Mouse (Mus musculus) liver, embryonic 13.5 days (tissue): ENCODE measurements around the gene Btnl6. TPM values are rescaled to one million over a fixed set of nuclear protein-coding genes. Genes with fewer than 3 reads are reported as not detected.
A peak's percentile ranks its signal among the peaks of the same experiment; 100 is the strongest.

Source experiments
- ATAC-seq: fragments of 200-750 bp; cut with Nextera tagmentation; 2 replicates; pipeline ENCODE4 v1.8.0; 2017; ENCODE audit warnings: low read depth, mild to moderate bottlenecking, moderate number of reproducible peaks, moderate library complexity
- DNase-seq: peaks from one replicate; pipeline ENCODE4 v3.0.0; 2022
- H3K27ac ChIP-seq: fragments of 300-500 bp; sonication (generic); 2 replicates; pipeline ENCODE4 v1.5.1; 2015; ENCODE audit warnings: moderate library complexity, mild to moderate bottlenecking, inconsistent platforms
- H3K27me3 ChIP-seq: fragments of 300-500 bp; sonication (generic); 2 replicates; pipeline ENCODE4 v1.6.1; 2015; ENCODE audit warnings: mild to moderate bottlenecking, inconsistent platforms
- H3K36me3 ChIP-seq: fragments of 300-500 bp; sonication (generic); 2 replicates; pipeline ENCODE4 v1.6.1; 2015; ENCODE audit warnings: mild to moderate bottlenecking, inconsistent platforms
- H3K4me1 ChIP-seq: fragments of 300-500 bp; sonication (generic); replicated peaks from 2 replicates; pipeline ENCODE4 v1.6.1; 2015; ENCODE audit warnings: inconsistent platforms
- H3K4me2 ChIP-seq: fragments of 300-500 bp; sonication (generic); 2 replicates; pipeline ENCODE4 v1.6.1; 2015; ENCODE audit warnings: inconsistent platforms, mild to moderate bottlenecking, moderate library complexity
- H3K4me3 ChIP-seq: fragments of 300-500 bp; sonication (generic); replicated peaks from 2 replicates; pipeline ENCODE4 v1.5.1; 2015; ENCODE audit warnings: mild to moderate bottlenecking, inconsistent platforms
- H3K9ac ChIP-seq: fragments of 300-500 bp; sonication (generic); 2 replicates; pipeline ENCODE4 v1.6.1; 2015; ENCODE audit warnings: mild to moderate bottlenecking, inconsistent platforms
- H3K9me3 ChIP-seq: fragments of 300-500 bp; sonication (generic); replicated peaks from 2 replicates; pipeline ENCODE4 v1.6.1; 2016; ENCODE audit warnings: inconsistent platforms
- WGBS: fragments of 180-500 bp; shearing (Covaris S2); methylation state at CpG from one replicate; pipeline ENCODE4 v1.1.7; 2015; ENCODE audit not compliant: insufficient replicate concordance; 5-methylcytosine and 5-hydroxymethylcytosine counted together
- polyA plus RNA-seq: library from polyadenylated mRNA; unstranded; fragments of >200 nt; fragmentation: Nextera tagmentation; extraction: Ambion mirVana; gene quantifications from 2 replicates; pipeline ENCODE4 v1.2.1, GENCODE M21; 2015

Gene Btnl6
- not detected in 2 replicates for polyA plus RNA-seq

GRCm38 (mm10) chr17:34517252-34517651 is at the start of gene Btnl6:
Gene Btnl6, minus strand, starts transcription at chr17:34517352.
- 69% methylated on average over 4 of the region's 4 CpGs for WGBS
- H3K4me2 ChIP-seq, result no peak within 1 kb of the TSS
- no peak within 1 kb of the TSS for H3K4me3 ChIP-seq

GRCm38 (mm10) chr17:34564796-34565195 is 47.6 kb upstream of the Btnl6 start:
- peaks cover 12% of the 10 kb centered on the region; the same call in 1 of the 2 replicates for H3K27me3 ChIP-seq
- DNase-seq (no peak), ATAC-seq (no peak)
- H3K4me3 ChIP-seq, result no peak overlapping the region
- 50% methylated on average over 3 of the region's 3 CpGs for WGBS
- H3K9me3 ChIP-seq, result no peaks in the 10 kb centered on the region
- H3K4me1 ChIP-seq, result peaks cover 24% of the 10 kb centered on the region
- H3K36me3 ChIP-seq, result no peaks in the 10 kb centered on the region
- H3K27ac ChIP-seq, result 0 out of 2 replicates have a peak overlapping the region, but pooled peaks have one; percentile 35
- H3K9ac ChIP-seq, result no peak overlapping the region
- H3K4me2 ChIP-seq, result peak overlapping the region; percentile 0; the same call in 1 of the 2 replicates

More at GRCm38 (mm10) chr17:34517252-34517651, at the start of gene Btnl6:
- Histone ChIP-seq H3K9ac (no peak within 1 kb of the TSS), H3K36me3 (no peaks in the 10 kb centered on the region), H3K27me3 (peaks cover 10% of the 10 kb centered on the region; the same call in 1 of the 2 replicates), H3K27ac (no peak within 1 kb of the TSS), H3K4me1 (no peaks in the 10 kb centered on the region), H3K9me3 (no peaks in the 10 kb centered on the region)
- no peak for ATAC-seq
- DNase-seq, result no peak

GRCm38 (mm10) chr17:34564003-34564421 is 46.9 kb upstream of the Btnl6 start, which contains the start of gene Notch4:
Gene Notch4, plus strand, starts transcription at chr17:34564268.
- Histone ChIP-seq H3K27ac (0 out of 2 replicates have a peak within 1 kb of the TSS, but pooled peaks have one; percentile 35), H3K36me3 (no peaks in the 10 kb centered on the region), H3K4me2 (peak within 1 kb of the TSS; percentile 0; the same call in 1 of the 2 replicates), H3K9ac (no peak within 1 kb of the TSS), H3K9me3 (no peaks in the 10 kb centered on the region), H3K4me3 (no peak within 1 kb of the TSS), H3K4me1 (peaks cover 29% of the 10 kb centered on the region), H3K27me3 (peaks cover 12% of the 10 kb centered on the region; the same call in 1 of the 2 replicates)
- ATAC-seq (0 out of 2 replicates have a peak, but pooled peaks have one; percentile 36), DNase-seq (no peak)
- 10% methylated on average over 6 of the region's 6 CpGs for WGBS

- ATAC-seq (no peak), DNase-seq (no peak)
- H3K4me3 ChIP-seq, result no peak overlapping the region
- no peak overlapping the region for H3K27ac ChIP-seq
- H3K4me1 ChIP-seq, result peaks cover 29% of the 10 kb centered on the region
- peaks cover 8% of the 10 kb centered on the region; the same call in 1 of the 2 replicates for H3K27me3 ChIP-seq
- H3K4me2 ChIP-seq, result no peak overlapping the region
- 63% methylated on average over 11 of the region's 11 CpGs for WGBS
- no peak overlapping the region for H3K9ac ChIP-seq
- H3K36me3 ChIP-seq, result no peaks in the 10 kb centered on the region
- H3K9me3 ChIP-seq, result no peaks in the 10 kb centered on the region
These were observed 46.2 kb upstream of the Btnl6 start for GRCm38 (mm10) chr17:34563354-34563753.

- no peak overlapping the region for H3K4me3 ChIP-seq
- H3K27me3 ChIP-seq, result peaks cover 6% of the 10 kb centered on the region; the same call in 1 of the 2 replicates
- H3K9ac ChIP-seq, result no peak overlapping the region
- 57% methylated on average over 3 of the region's 3 CpGs for WGBS
- no peaks in the 10 kb centered on the region for H3K36me3 ChIP-seq
- no peak overlapping the region for H3K27ac ChIP-seq
- ATAC-seq (no peak), DNase-seq (no peak)
- no peak overlapping the region for H3K4me2 ChIP-seq
- peaks cover 29% of the 10 kb centered on the region for H3K4me1 ChIP-seq
- H3K9me3 ChIP-seq, result no peaks in the 10 kb centered on the region
These were observed 45.4 kb upstream of the Btnl6 start for GRCm38 (mm10) chr17:34562595-34562994.

GRCm38 (mm10) chr17:34561200-34561599 is 44.0 kb upstream of the Btnl6 start:
- no peaks in the 10 kb centered on the region for H3K36me3 ChIP-seq
- H3K9me3 ChIP-seq, result no peaks in the 10 kb centered on the region
- peaks cover 29% of the 10 kb centered on the region for H3K4me1 ChIP-seq
- no peak overlapping the region for H3K4me3 ChIP-seq
- ATAC-seq (no peak), DNase-seq (no peak)
- 22% methylated on average over 8 of the region's 8 CpGs for WGBS
- peaks cover 7% of the 10 kb centered on the region; the same call in 1 of the 2 replicates for H3K27me3 ChIP-seq
- H3K27ac ChIP-seq, result no peak overlapping the region
- 0 out of 2 replicates have a peak overlapping the region, but pooled peaks have one; percentile 32 for H3K4me2 ChIP-seq
- H3K9ac ChIP-seq, result no peak overlapping the region

GRCm38 (mm10) chr17:34560438-34560837 is 43.3 kb upstream of the Btnl6 start:
- H3K27me3 ChIP-seq, result peaks cover 7% of the 10 kb centered on the region; the same call in 1 of the 2 replicates
- DNase-seq (no peak), ATAC-seq (no peak)
- no peak overlapping the region for H3K4me2 ChIP-seq
- H3K4me3 ChIP-seq, result no peak overlapping the region
- H3K27ac ChIP-seq, result no peak overlapping the region
- peaks cover 29% of the 10 kb centered on the region for H3K4me1 ChIP-seq
- no peaks in the 10 kb centered on the region for H3K36me3 ChIP-seq
- WGBS, result 77% methylated on average over 6 of the region's 6 CpGs
- no peaks in the 10 kb centered on the region for H3K9me3 ChIP-seq
- no peak overlapping the region for H3K9ac ChIP-seq

GRCm38 (mm10) chr17:34559895-34560294 is 42.7 kb upstream of the Btnl6 start:
- H3K9ac ChIP-seq, result no peak overlapping the region
- peaks cover 7% of the 10 kb centered on the region; the same call in 1 of the 2 replicates for H3K27me3 ChIP-seq
- H3K27ac ChIP-seq, result no peak overlapping the region
- no peak overlapping the region for H3K4me3 ChIP-seq
- H3K36me3 ChIP-seq, result no peaks in the 10 kb centered on the region
- H3K4me2 ChIP-seq, result no peak overlapping the region
- ATAC-seq (no peak), DNase-seq (no peak)
- WGBS, result 22% methylated on average over 15 of the region's 15 CpGs
- no peaks in the 10 kb centered on the region for H3K9me3 ChIP-seq
- H3K4me1 ChIP-seq, result peaks cover 29% of the 10 kb centered on the region

GRCm38 (mm10) chr17:34559116-34559515 is 42.0 kb upstream of the Btnl6 start:
- no peaks in the 10 kb centered on the region for H3K36me3 ChIP-seq
- no peaks in the 10 kb centered on the region for H3K9me3 ChIP-seq
- ATAC-seq (no peak), DNase-seq (no peak)
- no peak overlapping the region for H3K4me2 ChIP-seq
- H3K27ac ChIP-seq, result no peak overlapping the region
- no peak overlapping the region for H3K9ac ChIP-seq
- no peak overlapping the region for H3K4me3 ChIP-seq
- peaks cover 22% of the 10 kb centered on the region for H3K4me1 ChIP-seq
- peaks cover 7% of the 10 kb centered on the region; the same call in 1 of the 2 replicates for H3K27me3 ChIP-seq
- WGBS, result 74% methylated on average over 7 of the region's 7 CpGs

GRCm38 (mm10) chr17:34557411-34557810 is 40.3 kb upstream of the Btnl6 start:
- Histone ChIP-seq H3K27ac (no peak overlapping the region), H3K9me3 (no peaks in the 10 kb centered on the region), H3K27me3 (peaks cover 7% of the 10 kb centered on the region; the same call in 1 of the 2 replicates), H3K36me3 (no peaks in the 10 kb centered on the region), H3K9ac (no peak overlapping the region), H3K4me3 (no peak overlapping the region), H3K4me2 (no peak overlapping the region), H3K4me1 (peaks cover 19% of the 10 kb centered on the region)
- 67% methylated on average over 11 of the region's 11 CpGs for WGBS
- DNase-seq (no peak), ATAC-seq (no peak)

GRCm38 (mm10) chr17:34556406-34556805 is 39.3 kb upstream of the Btnl6 start:
- no peaks in the 10 kb centered on the region for H3K9me3 ChIP-seq
- peaks cover 17% of the 10 kb centered on the region for H3K4me1 ChIP-seq
- no peak overlapping the region for H3K27ac ChIP-seq
- ATAC-seq (no peak), DNase-seq (no peak)
- WGBS, result 50% methylated on average over 8 of the region's 8 CpGs
- no peaks in the 10 kb centered on the region for H3K36me3 ChIP-seq
- H3K4me3 ChIP-seq, result no peak overlapping the region
- peaks cover 7% of the 10 kb centered on the region; the same call in 1 of the 2 replicates for H3K27me3 ChIP-seq
- H3K9ac ChIP-seq, result no peak overlapping the region
- H3K4me2 ChIP-seq, result no peak overlapping the region

- Histone ChIP-seq H3K9ac (no peak overlapping the region), H3K27me3 (peaks cover 7% of the 10 kb centered on the region; the same call in 1 of the 2 replicates), H3K4me2 (no peak overlapping the region), H3K27ac (no peak overlapping the region), H3K4me3 (no peak overlapping the region), H3K9me3 (no peaks in the 10 kb centered on the region), H3K36me3 (no peaks in the 10 kb centered on the region), H3K4me1 (peaks cover 9% of the 10 kb centered on the region)
- ATAC-seq (no peak), DNase-seq (peak; percentile 58)
- 20% methylated on average over 5 of the region's 5 CpGs for WGBS
These were observed 38.3 kb upstream of the Btnl6 start for GRCm38 (mm10) chr17:34555483-34555882.
